Mouse (Mus musculus): ENCODE results near the gene Adamts17. TPM values are rescaled to one million over a fixed set of nuclear protein-coding genes. Genes with fewer than 3 reads are reported as not detected.

Gene Adamts17
- polyA plus RNA-seq, 1 experiment, result not detected

DNA sequence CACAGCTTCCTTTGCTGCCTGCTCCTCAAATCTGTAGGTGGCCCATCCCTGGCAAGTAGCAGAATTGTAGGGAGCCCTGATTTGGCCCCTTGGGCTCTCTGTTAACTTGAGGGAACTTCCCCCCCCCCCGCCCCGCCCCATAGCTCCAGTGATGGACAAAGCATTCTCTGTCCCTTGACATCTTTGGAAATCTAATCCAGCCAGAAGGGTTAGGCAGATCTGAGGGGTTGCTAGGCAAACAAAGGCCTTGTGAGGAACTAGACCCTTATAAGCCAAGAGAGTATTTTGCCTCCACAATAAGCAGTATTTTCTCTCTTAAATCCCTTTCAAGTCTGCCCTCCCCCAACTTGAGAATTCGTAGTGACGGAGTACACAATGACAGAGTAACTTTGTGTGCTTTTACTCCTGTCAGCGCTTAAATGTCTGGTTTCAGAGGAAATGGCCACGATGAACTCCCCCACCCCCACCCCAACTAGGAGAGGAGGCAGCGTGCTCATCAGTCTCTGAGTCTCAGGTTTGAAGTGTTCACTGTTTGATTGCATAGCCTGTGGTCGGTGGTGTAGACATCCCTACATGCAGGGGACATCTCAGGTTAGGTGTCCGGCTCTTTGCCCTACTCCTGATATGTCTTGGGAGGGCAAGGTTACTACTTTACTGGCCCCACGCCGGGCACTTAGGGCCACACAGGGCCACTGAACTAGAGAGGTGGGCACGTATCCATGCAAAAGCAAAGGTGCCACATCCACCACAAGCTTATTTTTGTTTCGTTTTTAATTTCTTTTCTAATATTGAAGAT, 99.7 kb downstream of the Adamts17 start:
- TF ChIP-seq GATA1 (IDR thresholded peaks at IDR 0.05; ENCODE audit: low read length), result no peak

DNA sequence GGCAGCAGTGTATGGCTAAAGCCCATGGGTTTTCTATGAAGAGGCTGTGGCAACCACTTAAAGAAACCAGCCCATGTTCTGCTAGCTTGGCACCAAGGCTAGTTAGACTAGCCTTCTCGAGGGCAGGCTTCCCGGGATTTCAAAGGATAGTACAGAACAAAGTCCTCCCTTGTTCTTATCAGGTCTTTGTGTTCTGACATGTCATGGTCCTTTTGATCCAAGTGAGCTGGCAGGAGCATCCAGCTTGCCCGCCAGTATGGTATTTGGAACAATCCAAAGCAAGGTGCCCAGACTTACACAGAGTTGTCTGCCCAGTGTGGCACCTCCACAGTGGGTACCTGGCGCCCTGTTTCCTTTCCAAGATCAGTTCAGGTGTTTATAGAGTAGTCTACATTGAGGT, 101.2 kb downstream of the Adamts17 start:
- no peak for TF ChIP-seq GATA1 (IDR thresholded peaks at IDR 0.05; ENCODE audit: low read length)

DNA sequence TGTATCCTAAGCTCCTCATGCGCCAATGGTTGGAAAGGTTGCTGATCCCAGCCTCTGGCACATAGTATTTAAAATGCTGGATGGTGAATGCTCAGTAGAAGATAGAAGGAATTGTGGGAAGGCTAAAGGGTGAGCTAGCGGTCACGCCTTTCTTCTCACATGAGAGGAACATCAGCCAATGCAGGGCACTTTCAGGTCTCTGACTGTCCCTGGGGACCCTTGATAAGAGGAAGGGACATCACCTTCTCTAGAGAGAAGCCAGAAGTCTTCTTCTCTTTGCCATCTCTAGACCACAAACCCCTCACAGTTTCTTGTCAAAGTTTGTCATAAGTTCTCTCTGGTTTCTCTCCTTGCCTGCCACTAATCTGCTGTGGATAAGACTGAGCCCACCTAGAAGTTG, 109.5 kb downstream of the Adamts17 start:
- no peak for TF ChIP-seq GATA1 (IDR thresholded peaks at IDR 0.05; ENCODE audit: low read length)

DNA sequence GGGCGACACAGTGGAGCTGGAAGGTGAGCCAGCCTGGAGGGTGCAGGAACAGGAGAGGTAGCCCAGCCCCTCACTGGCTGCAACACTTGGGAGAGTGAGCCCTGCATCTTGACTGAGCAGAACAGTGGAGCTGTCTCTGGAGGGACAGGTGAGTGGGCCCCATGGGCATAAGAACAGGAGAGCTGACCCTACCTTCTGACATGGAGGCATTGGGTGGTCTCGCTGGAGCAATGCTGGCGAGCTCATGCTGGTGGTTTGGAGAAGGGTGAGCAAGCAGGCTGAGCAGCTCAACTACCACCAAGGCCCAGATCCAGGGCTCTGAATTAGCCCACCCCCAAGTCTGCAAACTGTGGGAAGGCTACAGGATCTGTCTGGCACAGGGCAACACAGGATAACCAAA, 113.4 kb downstream of the Adamts17 start:
- no peak for TF ChIP-seq GATA1 (IDR thresholded peaks at IDR 0.05; ENCODE audit: low read length)

DNA sequence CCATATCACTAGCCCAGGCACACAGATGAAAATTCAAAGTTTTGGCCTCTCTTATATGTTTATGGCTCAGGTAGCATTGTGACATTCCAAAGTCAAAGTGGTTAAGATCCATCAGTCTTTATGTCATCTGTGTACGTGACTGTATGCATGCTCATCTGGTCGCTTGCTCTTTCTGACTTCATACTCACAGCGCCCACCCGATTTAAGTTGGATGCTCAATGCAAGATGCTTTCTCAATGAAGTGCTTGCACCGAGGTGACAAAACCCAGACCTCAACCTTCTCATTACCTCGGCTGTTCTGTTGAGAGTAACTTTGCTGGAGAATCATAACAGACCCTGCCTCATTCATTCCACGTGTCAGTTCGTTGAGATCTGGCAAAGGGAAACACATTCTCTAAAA, 114.5 kb downstream of the Adamts17 start:
- no peak for TF ChIP-seq GATA1 (IDR thresholded peaks at IDR 0.05; ENCODE audit: low read length)

DNA sequence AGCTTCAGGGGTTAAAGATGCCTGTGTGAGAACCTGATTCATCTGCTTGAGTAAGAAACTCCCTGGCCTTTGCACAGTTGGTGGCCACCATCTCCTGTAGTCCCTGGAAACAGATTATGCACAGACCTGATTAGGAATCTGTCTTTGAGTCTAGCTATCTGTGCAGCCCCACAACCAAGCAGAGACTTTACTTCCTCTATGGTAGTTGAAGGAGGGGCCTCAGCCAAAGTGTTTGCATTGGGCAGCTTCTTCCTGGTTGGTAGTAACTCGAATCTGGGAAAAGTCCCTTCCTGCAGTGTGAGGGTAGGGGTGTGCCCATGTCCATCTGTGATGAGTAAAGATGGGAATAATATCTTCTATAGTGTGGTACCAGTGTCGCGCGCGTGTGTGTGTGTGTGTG, 115.2 kb downstream of the Adamts17 start:
- no peak for TF ChIP-seq GATA1 (IDR thresholded peaks at IDR 0.05; ENCODE audit: low read length)

DNA sequence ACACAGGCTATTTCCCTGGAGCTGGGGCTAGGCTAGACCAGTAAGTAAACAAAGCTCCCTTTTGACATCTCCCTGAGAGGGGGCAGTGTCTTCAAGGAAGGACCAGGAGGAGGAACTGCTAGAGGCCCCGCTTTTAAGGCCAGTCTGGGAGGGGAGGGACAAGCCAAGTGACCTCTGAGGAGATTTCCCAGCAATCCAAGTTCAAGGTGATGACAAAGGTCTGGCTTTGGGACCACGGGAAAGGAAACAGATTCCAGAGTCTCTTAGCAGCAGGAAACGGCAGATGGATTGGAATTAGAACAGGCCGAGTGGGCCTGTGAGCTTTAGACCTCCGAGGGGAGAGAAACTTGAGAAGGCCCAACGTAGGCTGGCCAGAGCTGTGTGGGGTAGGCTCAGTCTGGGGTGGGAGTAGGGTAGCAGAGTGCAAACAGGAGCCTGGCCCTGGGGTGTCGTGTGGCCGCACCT, 116.0 kb downstream of the Adamts17 start:
- TF ChIP-seq GATA1 (IDR thresholded peaks at IDR 0.05; ENCODE audit: low read length), result no peak

DNA sequence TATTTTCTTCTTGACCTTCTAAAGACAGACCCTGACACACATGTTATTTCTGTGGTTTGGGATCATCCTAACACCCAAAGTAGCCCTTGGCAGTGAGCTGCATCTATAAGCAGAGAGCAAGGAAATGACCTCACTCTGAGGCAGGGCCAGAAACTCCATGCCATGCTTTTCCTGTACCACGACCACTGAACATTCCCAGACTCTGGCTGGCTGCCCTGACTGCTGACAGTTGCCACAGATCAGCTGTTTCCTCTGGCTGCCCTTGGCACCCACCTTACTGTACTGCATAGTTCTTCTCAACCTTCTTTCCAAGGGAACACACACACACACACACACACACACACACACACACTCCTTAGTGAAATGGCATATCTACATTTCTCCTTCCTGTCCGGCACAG, 116.4 kb downstream of the Adamts17 start:
- TF ChIP-seq GATA1 (IDR thresholded peaks at IDR 0.05; ENCODE audit: low read length), result no peak

DNA sequence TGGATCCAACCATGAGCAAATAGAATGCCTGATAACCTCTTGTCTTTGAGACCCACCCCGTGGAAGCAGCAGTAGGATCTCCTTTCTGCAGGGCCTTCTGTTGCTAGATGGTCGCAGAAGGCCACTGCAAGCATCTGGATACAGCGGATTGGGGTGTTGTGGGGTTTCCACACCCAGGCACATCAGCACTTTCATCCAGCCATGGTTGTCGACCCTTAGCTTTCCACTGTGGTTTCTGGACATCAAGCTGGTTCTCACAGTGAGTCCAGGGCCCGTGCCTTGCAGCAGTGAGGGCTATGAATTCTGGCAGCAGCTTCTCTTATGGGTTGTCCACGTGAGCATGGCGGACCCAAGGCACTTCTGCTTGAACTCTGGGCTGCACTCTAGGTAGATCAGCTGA, 118.2 kb downstream of the Adamts17 start:
- TF ChIP-seq GATA1 (IDR thresholded peaks at IDR 0.05; ENCODE audit: low read length), result no peak

DNA sequence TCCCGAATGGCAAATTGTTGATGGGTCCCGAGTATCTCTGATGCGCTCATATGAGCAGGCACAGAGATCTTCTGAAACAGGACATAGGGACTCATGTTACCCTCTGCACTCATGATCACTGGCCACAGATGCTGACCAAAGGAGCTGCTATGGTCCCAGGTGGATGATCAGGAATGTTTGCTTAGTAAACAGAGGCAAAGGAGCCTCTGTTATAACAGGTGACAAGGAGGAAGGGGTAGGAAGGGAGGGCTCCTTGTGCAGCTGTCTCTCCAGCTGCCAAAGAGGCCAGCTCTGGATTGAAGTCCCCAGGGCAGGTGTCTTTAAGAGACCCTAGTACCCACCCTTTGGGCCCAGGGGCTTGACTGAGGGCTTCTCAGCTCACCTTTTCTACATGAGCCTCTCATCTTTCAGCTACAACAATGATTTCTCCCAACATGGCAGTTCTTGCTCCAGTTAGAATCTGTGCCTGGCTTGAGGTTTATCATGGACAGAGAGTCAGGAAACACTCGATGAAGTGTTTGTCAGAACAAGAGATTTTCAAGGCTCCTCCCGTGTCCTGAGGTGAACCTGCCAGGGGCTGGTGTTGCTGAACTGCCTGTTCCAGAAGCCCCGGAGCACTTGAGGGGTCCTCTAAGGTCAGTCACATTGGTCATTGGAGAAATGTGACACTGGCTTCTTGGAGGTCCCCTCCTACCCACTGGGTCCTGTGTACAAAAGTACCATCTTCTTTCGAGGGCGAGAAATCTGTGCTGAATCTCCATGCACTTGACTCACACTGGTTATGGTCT, 120.9 kb downstream of the Adamts17 start:
- no peak for TF ChIP-seq GATA1 (IDR thresholded peaks at IDR 0.05; ENCODE audit: low read length)

DNA sequence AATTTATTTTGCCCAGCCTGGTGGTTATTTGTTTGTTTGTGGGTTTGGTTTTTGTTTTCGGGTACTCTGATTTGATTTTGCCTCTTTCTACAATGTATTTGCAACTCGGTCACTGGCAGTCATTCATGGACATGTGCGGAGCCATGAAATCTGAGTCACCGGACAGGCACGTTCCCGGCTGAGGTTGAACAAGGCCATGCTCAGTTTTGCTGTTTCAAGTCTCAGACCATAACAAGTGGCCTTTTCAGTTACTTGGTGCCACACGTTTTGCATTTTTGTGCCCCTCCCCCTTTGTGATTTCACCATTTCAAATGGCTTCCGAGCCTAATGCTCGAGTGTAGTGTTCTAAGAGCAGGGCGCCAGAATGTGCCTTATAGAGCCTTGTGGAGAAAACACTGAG, 123.2 kb downstream of the Adamts17 start:
- TF ChIP-seq GATA1 (IDR thresholded peaks at IDR 0.05; ENCODE audit: low read length), result no peak

DNA sequence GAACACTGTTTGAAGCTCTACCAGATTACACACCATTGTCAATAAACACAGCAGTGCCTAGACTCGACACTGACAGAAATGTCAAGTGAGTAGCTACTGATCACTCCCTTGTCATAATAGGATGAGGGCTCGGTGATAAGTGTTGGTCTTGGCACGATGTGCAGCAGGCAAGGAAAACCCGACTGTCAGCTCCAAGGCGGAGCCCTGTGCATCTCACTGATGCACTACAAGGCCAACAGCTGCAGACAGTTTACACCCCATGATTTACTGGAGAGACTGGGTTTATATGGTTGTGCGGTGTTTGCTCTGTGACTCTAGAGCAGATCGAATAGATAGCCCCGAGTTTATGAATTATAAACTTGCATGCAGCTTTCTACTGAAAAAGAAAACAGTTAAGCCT, 124.0 kb downstream of the Adamts17 start:
- no peak for TF ChIP-seq GATA1 (IDR thresholded peaks at IDR 0.05; ENCODE audit: low read length)

DNA sequence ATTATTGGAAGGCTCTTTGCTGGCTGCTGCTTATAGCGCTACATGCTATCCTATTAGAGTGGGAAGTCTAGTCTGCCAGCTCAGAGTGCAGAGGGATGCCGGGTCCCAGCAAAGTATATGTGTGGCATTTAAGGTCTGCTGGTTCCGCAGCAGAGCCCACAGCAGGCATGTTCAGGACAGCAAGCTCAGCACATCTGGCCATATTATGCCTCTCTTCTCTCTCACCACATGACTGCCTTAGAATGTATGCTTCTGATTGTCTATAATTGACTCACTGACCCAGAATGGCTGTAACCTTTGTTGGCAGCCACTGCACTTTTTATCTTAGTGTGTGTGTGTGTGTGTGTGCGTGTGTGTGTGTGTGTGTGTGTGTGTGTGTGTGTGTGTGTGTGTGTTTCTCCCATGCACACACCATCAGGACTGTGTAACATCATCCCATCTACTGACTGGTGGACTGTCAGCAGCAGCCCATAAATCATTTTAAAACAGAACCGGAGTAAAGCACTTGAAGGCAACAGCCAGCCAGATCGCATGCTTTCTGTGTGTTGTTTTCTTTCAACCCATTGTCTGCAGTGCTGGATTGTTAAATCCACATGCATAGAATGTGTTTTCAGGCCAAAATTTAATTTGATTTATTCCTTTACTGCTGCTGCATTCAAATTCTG, 127.1 kb downstream of the Adamts17 start:
- TF ChIP-seq GATA1 (IDR thresholded peaks at IDR 0.05; ENCODE audit: low read length), result no peak

DNA sequence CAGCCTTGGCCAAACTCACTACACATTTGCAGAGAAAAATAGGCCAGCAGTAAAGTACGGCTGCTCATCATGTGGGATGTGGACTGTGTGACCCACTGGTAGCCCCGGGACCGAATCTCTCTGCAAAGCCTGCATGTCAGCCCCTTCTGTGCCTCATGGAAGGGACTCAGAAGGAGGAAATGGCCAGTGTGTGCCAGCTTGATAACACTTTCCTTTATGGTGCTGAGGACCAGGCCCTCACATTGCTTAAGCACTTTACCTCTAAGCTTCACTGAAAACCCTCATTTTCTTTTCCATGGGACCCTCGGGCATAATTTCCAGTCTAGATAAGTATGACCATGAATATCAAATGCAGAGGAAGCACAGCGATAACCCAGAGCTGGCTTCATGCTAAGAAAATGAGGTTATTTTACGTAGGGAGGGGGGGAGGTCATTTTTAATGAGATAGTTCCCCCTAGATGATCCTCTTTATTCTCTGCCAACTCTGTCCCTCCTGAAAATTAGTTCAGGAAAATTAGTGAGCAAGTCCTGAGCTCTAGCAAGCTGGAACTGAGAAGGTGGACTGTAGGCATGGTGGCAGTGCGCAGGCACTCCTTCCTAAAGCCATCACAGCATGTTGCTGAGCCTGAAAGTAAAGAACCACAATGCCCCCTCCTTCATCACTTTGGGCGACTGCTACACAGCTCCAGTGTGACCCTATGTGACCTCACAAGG, 127.8 kb downstream of the Adamts17 start:
- no peak for TF ChIP-seq GATA1 (IDR thresholded peaks at IDR 0.05; ENCODE audit: low read length)

DNA sequence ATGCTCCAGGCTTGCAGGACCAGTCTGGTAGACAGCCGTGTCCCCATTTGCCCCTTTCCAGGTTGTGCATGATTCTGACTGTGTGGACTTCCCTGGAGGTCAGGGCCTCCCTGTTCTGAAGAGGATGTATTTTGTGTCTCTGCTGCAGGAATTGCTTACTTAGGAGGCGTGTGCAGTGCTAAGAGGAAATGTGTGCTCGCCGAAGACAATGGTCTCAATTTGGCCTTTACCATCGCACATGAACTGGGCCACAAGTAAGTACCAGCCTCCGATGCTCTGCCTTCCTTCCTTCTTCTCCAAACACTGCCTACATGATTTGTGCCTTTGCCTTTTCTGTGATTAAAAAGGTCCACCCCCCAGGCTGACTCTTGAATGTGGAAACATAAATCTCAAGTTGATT, 129.1 kb downstream of the Adamts17 start:
- no peak for TF ChIP-seq GATA1 (IDR thresholded peaks at IDR 0.05; ENCODE audit: low read length)

DNA sequence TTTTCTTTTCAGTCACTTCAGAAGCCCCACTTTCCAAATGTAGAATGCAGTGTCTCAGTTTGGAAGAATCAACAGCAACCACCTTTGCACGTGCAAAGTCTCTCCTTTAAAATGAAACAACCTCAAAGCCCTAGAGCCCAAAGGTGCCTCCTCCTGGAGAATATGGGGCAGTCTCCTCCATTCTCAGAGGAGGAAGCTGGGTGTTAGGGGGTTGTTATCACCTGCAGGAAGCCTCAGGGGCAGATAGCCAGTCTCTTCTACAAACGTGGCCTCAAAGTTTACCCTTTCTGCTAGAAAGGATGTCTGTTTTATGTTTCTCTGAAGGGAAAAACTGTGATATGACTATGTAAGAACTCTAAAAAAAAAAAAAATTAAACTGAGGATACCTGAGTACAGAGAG, 129.7 kb downstream of the Adamts17 start:
- TF ChIP-seq GATA1 (IDR thresholded peaks at IDR 0.05; ENCODE audit: low read length), result no peak

All from G1E-ER4 (cell line).